Mouse (Mus musculus): ENCODE results near the gene Chsy1.

DNA sequence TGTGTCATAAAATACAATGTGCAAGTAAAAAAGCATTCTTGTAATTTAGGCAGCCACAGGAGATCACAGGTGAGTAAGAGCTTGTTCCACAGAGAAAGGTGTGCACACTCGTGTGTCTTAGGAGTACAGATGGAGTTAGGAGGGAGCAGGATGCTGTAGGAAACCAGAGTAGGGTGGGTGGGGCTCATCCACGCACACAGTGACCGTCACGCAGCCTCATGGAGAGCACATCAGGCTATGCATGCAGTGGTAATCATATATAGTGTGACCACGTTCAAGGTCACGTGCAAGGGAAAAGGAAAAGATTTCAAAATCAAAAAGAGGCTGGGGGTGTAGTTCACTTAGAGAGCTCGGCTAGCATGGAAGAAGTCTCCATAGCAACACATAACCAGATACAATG, 33.2 kb downstream of the Chsy1 start:
- TF ChIP-seq POLR2A (IDR thresholded peaks at IDR 0.05; ENCODE audit: borderline replicate concordance, control insufficient read depth, low read depth, low read length) (no peak), CTCF (IDR thresholded peaks at IDR 0.05; ENCODE audit: control insufficient read depth, insufficient read depth, low read length) (no peak)

Data from bone marrow, adult 2 months (tissue).